Mouse (Mus musculus): ENCODE measurements around the gene Olfr896-ps1. TPM values are rescaled to one million over a fixed set of nuclear protein-coding genes. Genes with fewer than 3 reads are reported as not detected.

Gene Olfr896-ps1
- not detected in 2 replicates for polyA plus RNA-seq (2015; fragmentation: Nextera tagmentation; extraction: Ambion mirVana)

GRCm38 (mm10) chr9:38290807-38291206 is at the start of gene Olfr896-ps1:
Gene Olfr896-ps1 (plus strand): TSS chr9:38291107.
- no peak within 1 kb of the TSS for H3K9ac ChIP-seq (ENCODE audit: low read depth, low read length)
- no peak within 1 kb of the TSS for H3K4me3 ChIP-seq (ENCODE audit: low read depth, low read length)
- no peaks in the 10 kb centered on the region for H3K27me3 ChIP-seq (ENCODE audit: control insufficient read depth, insufficient read depth, low read depth, low read length)
- H3K9me3 ChIP-seq (replicated peaks; ENCODE audit: control insufficient read depth, low read length, poor library complexity, severe bottlenecking), result no peaks in the 10 kb centered on the region
- H3K4me2 ChIP-seq (ENCODE audit: low read length), result no peak within 1 kb of the TSS
- no peaks in the 10 kb centered on the region for H3K4me1 ChIP-seq (ENCODE audit: control insufficient read depth, insufficient read depth, low read length)
- ATAC-seq, result no peak
- 91% methylated on average over 1 of the region's 1 CpGs for WGBS
- H3K36me3 ChIP-seq (ENCODE audit: control insufficient read depth, insufficient read depth, low read length), result no peaks in the 10 kb centered on the region
- no peak within 1 kb of the TSS for H3K27ac ChIP-seq (ENCODE audit: low read length)

DNA sequence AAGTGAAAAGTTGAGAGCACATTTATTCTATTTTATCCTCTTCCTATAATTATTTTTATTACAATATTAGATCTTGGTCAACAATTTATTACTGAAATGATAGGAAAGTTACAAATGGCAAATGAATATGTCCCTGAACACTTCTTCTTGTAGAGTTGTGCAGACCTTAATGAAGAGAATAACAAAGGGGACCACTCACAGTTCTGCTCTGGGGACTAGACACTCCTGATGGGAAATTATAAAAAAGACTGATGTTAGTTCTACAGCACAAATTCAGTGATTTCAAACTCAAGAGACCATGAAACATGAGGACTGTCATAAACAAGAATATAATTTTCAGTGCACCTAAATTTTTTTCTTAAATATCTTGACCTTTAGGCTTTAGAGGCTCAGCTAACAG is 38.4 kb upstream of the Olfr896-ps1 start, which contains the start of gene Olfr143:
Olfr143 (plus strand) TSS at position 301 of the 400 bp plus-strand sequence.
- H3K27me3 ChIP-seq (ENCODE audit: control insufficient read depth, insufficient read depth, low read depth, low read length), result no peaks in the 10 kb centered on the region
- ATAC-seq, result no peak

GRCm38 (mm10) chr9:38267551-38267950 is 23.4 kb upstream of the Olfr896-ps1 start, which contains the start of gene Olfr895:
Gene Olfr895 (plus strand): TSS chr9:38267851.
- no peak within 1 kb of the TSS for H3K9ac ChIP-seq (ENCODE audit: low read depth, low read length)
- H3K4me1 ChIP-seq (ENCODE audit: control insufficient read depth, insufficient read depth, low read length), result no peaks in the 10 kb centered on the region
- H3K27ac ChIP-seq (ENCODE audit: low read length), result no peak within 1 kb of the TSS
- no peak within 1 kb of the TSS for H3K4me2 ChIP-seq (ENCODE audit: low read length)
- ATAC-seq, result no peak
- no peaks in the 10 kb centered on the region for H3K9me3 ChIP-seq (replicated peaks; ENCODE audit: control insufficient read depth, low read length, poor library complexity, severe bottlenecking)
- no peaks in the 10 kb centered on the region for H3K36me3 ChIP-seq (ENCODE audit: control insufficient read depth, insufficient read depth, low read length)
- no peaks in the 10 kb centered on the region for H3K27me3 ChIP-seq (ENCODE audit: control insufficient read depth, insufficient read depth, low read depth, low read length)
- H3K4me3 ChIP-seq (ENCODE audit: low read depth, low read length), result no peak within 1 kb of the TSS

More for the DNA sequence above, 38.4 kb upstream of the Olfr896-ps1 start, which contains the start of gene Olfr143:
- Histone ChIP-seq H3K9me3 (replicated peaks; ENCODE audit: control insufficient read depth, low read length, poor library complexity, severe bottlenecking) (no peaks in the 10 kb centered on the region), H3K36me3 (ENCODE audit: control insufficient read depth, insufficient read depth, low read length) (no peaks in the 10 kb centered on the region), H3K4me1 (ENCODE audit: control insufficient read depth, insufficient read depth, low read length) (no peaks in the 10 kb centered on the region), H3K4me2 (ENCODE audit: low read length) (no peak within 1 kb of the TSS), H3K27ac (ENCODE audit: low read length) (no peak within 1 kb of the TSS), H3K4me3 (ENCODE audit: low read depth, low read length) (no peak within 1 kb of the TSS), H3K9ac (ENCODE audit: low read depth, low read length) (no peak within 1 kb of the TSS)

GRCm38 (mm10) chr9:38328760-38329159 is 37.9 kb downstream of the Olfr896-ps1 start, which contains the start of gene Olfr25:
Gene Olfr25 (plus strand): TSS chr9:38329060.
- ATAC-seq, result no peak
- H3K4me3 ChIP-seq (ENCODE audit: low read depth, low read length), result no peak within 1 kb of the TSS

More at GRCm38 (mm10) chr9:38328760-38329159, 37.9 kb downstream of the Olfr896-ps1 start, which contains the start of gene Olfr25:
- H3K9me3 ChIP-seq (replicated peaks; ENCODE audit: control insufficient read depth, low read length, poor library complexity, severe bottlenecking), result no peaks in the 10 kb centered on the region
- no peak within 1 kb of the TSS for H3K4me2 ChIP-seq (ENCODE audit: low read length)
- H3K9ac ChIP-seq (ENCODE audit: low read depth, low read length), result no peak within 1 kb of the TSS
- no peaks in the 10 kb centered on the region for H3K36me3 ChIP-seq (ENCODE audit: control insufficient read depth, insufficient read depth, low read length)
- no peaks in the 10 kb centered on the region for H3K4me1 ChIP-seq (ENCODE audit: control insufficient read depth, insufficient read depth, low read length)
- H3K27me3 ChIP-seq (ENCODE audit: control insufficient read depth, insufficient read depth, low read depth, low read length), result no peaks in the 10 kb centered on the region
- H3K27ac ChIP-seq (ENCODE audit: low read length), result no peak within 1 kb of the TSS
- 68% methylated on average over 3 of the region's 3 CpGs for WGBS

Other genes with a start within 250 kb of the Olfr896-ps1 start
- not detected in 2 replicates for gene Olfr884, start 244.6 kb upstream of the Olfr896-ps1 start, polyA plus RNA-seq (2015; fragmentation: Nextera tagmentation; extraction: Ambion mirVana)
- not detected in 2 replicates for gene Olfr885, start 229.8 kb upstream of the Olfr896-ps1 start, polyA plus RNA-seq (2015; fragmentation: Nextera tagmentation; extraction: Ambion mirVana)
- gene Olfr887, start 207.0 kb upstream of the Olfr896-ps1 start, polyA plus RNA-seq (2015; fragmentation: Nextera tagmentation; extraction: Ambion mirVana), result not detected in 2 replicates
- gene Olfr888, start 183.0 kb upstream of the Olfr896-ps1 start, polyA plus RNA-seq (2015; fragmentation: Nextera tagmentation; extraction: Ambion mirVana), result not detected in 2 replicates
- 0.03 and 0.07 TPM in 2 replicates for gene Olfr889, start 175.9 kb upstream of the Olfr896-ps1 start, polyA plus RNA-seq (2015; fragmentation: Nextera tagmentation; extraction: Ambion mirVana)
- gene Olfr890, start 148.6 kb upstream of the Olfr896-ps1 start, polyA plus RNA-seq (2015; fragmentation: Nextera tagmentation; extraction: Ambion mirVana), result not detected in 2 replicates
- gene Olfr891, start 110.3 kb upstream of the Olfr896-ps1 start, polyA plus RNA-seq (2015; fragmentation: Nextera tagmentation; extraction: Ambion mirVana), result not detected in 2 replicates
- not detected in 2 replicates for gene Olfr893, start 82.7 kb upstream of the Olfr896-ps1 start, polyA plus RNA-seq (2015; fragmentation: Nextera tagmentation; extraction: Ambion mirVana)
- not detected in 2 replicates for gene Olfr894, start 73.1 kb upstream of the Olfr896-ps1 start, polyA plus RNA-seq (2015; fragmentation: Nextera tagmentation; extraction: Ambion mirVana)
- gene Olfr143, start 38.3 kb upstream of the Olfr896-ps1 start, polyA plus RNA-seq (2015; fragmentation: Nextera tagmentation; extraction: Ambion mirVana), result not detected in 2 replicates
- gene Olfr895, start 23.3 kb upstream of the Olfr896-ps1 start, polyA plus RNA-seq (2015; fragmentation: Nextera tagmentation; extraction: Ambion mirVana), result not detected in 2 replicates
- not detected in 2 replicates for gene Olfr25, start 38.0 kb downstream of the Olfr896-ps1 start, polyA plus RNA-seq (2015; fragmentation: Nextera tagmentation; extraction: Ambion mirVana)
- gene Olfr898, start 57.3 kb downstream of the Olfr896-ps1 start, polyA plus RNA-seq (2015; fragmentation: Nextera tagmentation; extraction: Ambion mirVana), result not detected in 2 replicates
- gene Olfr250, start 75.8 kb downstream of the Olfr896-ps1 start, polyA plus RNA-seq (2015; fragmentation: Nextera tagmentation; extraction: Ambion mirVana), result not detected in 2 replicates
- not detected in 2 replicates for gene Olfr251, start 86.0 kb downstream of the Olfr896-ps1 start, polyA plus RNA-seq (2015; fragmentation: Nextera tagmentation; extraction: Ambion mirVana)
- gene Olfr147, start 110.6 kb downstream of the Olfr896-ps1 start, polyA plus RNA-seq (2015; fragmentation: Nextera tagmentation; extraction: Ambion mirVana), result not detected in 2 replicates
- not detected in 2 replicates for gene Olfr901, start 138.3 kb downstream of the Olfr896-ps1 start, polyA plus RNA-seq (2015; fragmentation: Nextera tagmentation; extraction: Ambion mirVana)
- not detected in 2 replicates for gene Olfr902, start 156.5 kb downstream of the Olfr896-ps1 start, polyA plus RNA-seq (2015; fragmentation: Nextera tagmentation; extraction: Ambion mirVana)
- not detected in 2 replicates for gene Olfr904, start 172.0 kb downstream of the Olfr896-ps1 start, polyA plus RNA-seq (2015; fragmentation: Nextera tagmentation; extraction: Ambion mirVana)
- not detected in 2 replicates for gene Olfr905, start 180.0 kb downstream of the Olfr896-ps1 start, polyA plus RNA-seq (2015; fragmentation: Nextera tagmentation; extraction: Ambion mirVana)
- gene Olfr906, start 196.0 kb downstream of the Olfr896-ps1 start, polyA plus RNA-seq (2015; fragmentation: Nextera tagmentation; extraction: Ambion mirVana), result not detected in 2 replicates
- gene Olfr907, start 204.7 kb downstream of the Olfr896-ps1 start, polyA plus RNA-seq (2015; fragmentation: Nextera tagmentation; extraction: Ambion mirVana), result not detected in 2 replicates
- gene Olfr911-ps1, start 230.5 kb downstream of the Olfr896-ps1 start, polyA plus RNA-seq (2015; fragmentation: Nextera tagmentation; extraction: Ambion mirVana), result not detected in 2 replicates
- gene Olfr910, start 246.7 kb downstream of the Olfr896-ps1 start, polyA plus RNA-seq (2015; fragmentation: Nextera tagmentation; extraction: Ambion mirVana), result not detected in 2 replicates